Comparison of ENCODE assay signal across 8 mouse cellular contexts in genomic region chr12:119238696-119239415, GRCm38 (mm10). TPM values are rescaled to one million over a fixed set of nuclear protein-coding genes. Genes with fewer than 3 reads are reported as not detected.
DNase-seq lines count a peak whose midpoint lies in the region; ATAC-seq and TF ChIP-seq lines count a peak whose summit lies in the region.

Gene Itgb8, minus strand, starts transcription at chr12:119238802.

- peak; percentile 66; the same call in 1 of the 2 replicates for TF ChIP-seq POLR2A in limb, embryonic 14.5 days (IDR thresholded peaks at IDR 0.05; ENCODE audit: borderline replicate concordance, extremely low read depth, insufficient read depth, insufficient read length)

- WGBS in embryonic facial prominence, embryonic 15.5 days: under 1% methylated on average over 29 of the region's 29 CpGs
- 1% methylated on average over 29 of the region's 29 CpGs for WGBS in heart, embryonic 12.5 days
- under 1% methylated on average over 29 of the region's 29 CpGs for WGBS in kidney, embryonic 16.5 days
- under 1% methylated on average over 27 of the region's 29 CpGs for WGBS in limb, embryonic 14.5 days
- under 1% methylated on average over 29 of the region's 29 CpGs for WGBS in midbrain, embryonic 13.5 days

- ATAC-seq in embryonic facial prominence, embryonic 15.5 days (ENCODE audit: insufficient number of reproducible peaks, low FRiP score, low TSS enrichment, low read depth): peak; percentile 92
- peak; percentile 91 for ATAC-seq in heart, embryonic 12.5 days (ENCODE audit: insufficient number of reproducible peaks, low FRiP score)
- peak; percentile 97 for ATAC-seq in kidney, embryonic 16.5 days (ENCODE audit: low FRiP score, low TSS enrichment)
- peak; percentile 93 for ATAC-seq in limb, embryonic 14.5 days (ENCODE audit: low FRiP score, low read depth)
- ATAC-seq in midbrain, embryonic 13.5 days: peak; percentile 94

- H3K9me3 ChIP-seq in embryonic facial prominence, embryonic 15.5 days (replicated peaks): no peaks in the 10 kb centered on the region
- H3K9me3 ChIP-seq in heart, embryonic 12.5 days (replicated peaks): no peaks in the 10 kb centered on the region
- H3K9me3 ChIP-seq in kidney, embryonic 16.5 days (ENCODE audit: low read length): no peaks in the 10 kb centered on the region
- H3K9me3 ChIP-seq in limb, embryonic 14.5 days (ENCODE audit: control insufficient read depth, low read length): no peaks in the 10 kb centered on the region
- H3K9me3 ChIP-seq in midbrain, embryonic 13.5 days: no peaks in the 10 kb centered on the region

- H3K4me1 ChIP-seq in embryonic facial prominence, embryonic 15.5 days: 0 out of 2 replicates have a peak, but pooled peaks cover 8% of the 10 kb centered on the region
- H3K4me1 ChIP-seq in heart, embryonic 12.5 days (replicated peaks): no peaks in the 10 kb centered on the region
- H3K4me1 ChIP-seq in kidney, embryonic 16.5 days (ENCODE audit: insufficient read depth, low read length): peaks cover 21% of the 10 kb centered on the region
- H3K4me1 ChIP-seq in limb, embryonic 14.5 days (ENCODE audit: control insufficient read depth, insufficient read depth, low read length): peaks cover 8% of the 10 kb centered on the region; the same call in 1 of the 2 replicates
- peaks cover 46% of the 10 kb centered on the region for H3K4me1 ChIP-seq in midbrain, embryonic 13.5 days (replicated peaks)

- H3K4me3 ChIP-seq in embryonic facial prominence, embryonic 15.5 days (replicated peaks): peak within 1 kb of the TSS; percentile 67
- H3K4me3 ChIP-seq in heart, embryonic 12.5 days: peak within 1 kb of the TSS; percentile 75
- peak within 1 kb of the TSS; percentile 66 for H3K4me3 ChIP-seq in kidney, embryonic 16.5 days (ENCODE audit: low read length)
- H3K4me3 ChIP-seq in limb, embryonic 14.5 days (replicated peaks; ENCODE audit: low read length): peak within 1 kb of the TSS; percentile 63
- peak within 1 kb of the TSS; percentile 71 for H3K4me3 ChIP-seq in midbrain, embryonic 13.5 days (replicated peaks)

- H3K36me3 ChIP-seq in embryonic facial prominence, embryonic 15.5 days: no peaks in the 10 kb centered on the region
- H3K36me3 ChIP-seq in heart, embryonic 12.5 days: no peaks in the 10 kb centered on the region
- H3K36me3 ChIP-seq in kidney, embryonic 16.5 days (ENCODE audit: insufficient read depth, low read length): no peaks in the 10 kb centered on the region
- no peaks in the 10 kb centered on the region for H3K36me3 ChIP-seq in limb, embryonic 14.5 days (ENCODE audit: control insufficient read depth, insufficient read depth, low read length)
- H3K36me3 ChIP-seq in midbrain, embryonic 13.5 days: no peaks in the 10 kb centered on the region
- no peaks in the 10 kb centered on the region for H3K36me3 ChIP-seq in splenic B cell, adult 2 months (ENCODE audit: control insufficient read depth, insufficient read depth, low read length, poor library complexity, severe bottlenecking)

- H3K27me3 ChIP-seq in embryonic facial prominence, embryonic 15.5 days: no peaks in the 10 kb centered on the region
- no peaks in the 10 kb centered on the region for H3K27me3 ChIP-seq in heart, embryonic 12.5 days (replicated peaks)
- H3K27me3 ChIP-seq in kidney, embryonic 16.5 days (ENCODE audit: insufficient read depth, low read length): no peaks in the 10 kb centered on the region
- no peaks in the 10 kb centered on the region for H3K27me3 ChIP-seq in limb, embryonic 14.5 days (ENCODE audit: control insufficient read depth, insufficient read depth, low read length)
- H3K27me3 ChIP-seq in midbrain, embryonic 13.5 days: no peaks in the 10 kb centered on the region
- no peaks in the 10 kb centered on the region; the same call in 1 of the 2 replicates for H3K27me3 ChIP-seq in splenic B cell, adult 2 months (ENCODE audit: control insufficient read depth, insufficient read depth, low read length, poor library complexity, severe bottlenecking)

- DNase-seq in B cell, adult 2 months: peak; percentile 50
- peak; percentile 73 for DNase-seq in adrenal gland, postnatal 14 days
- peak; percentile 89 for DNase-seq in limb, embryonic 14.5 days (ENCODE audit: low spot score)
- DNase-seq in splenic B cell, adult 2 months (ENCODE audit: low read depth, low spot score): peak; percentile 60

- peak within 1 kb of the TSS; percentile 93 for H3K27ac ChIP-seq in embryonic facial prominence, embryonic 15.5 days (replicated peaks)
- peak within 1 kb of the TSS; percentile 92 for H3K27ac ChIP-seq in heart, embryonic 12.5 days (ENCODE audit: poor library complexity, severe bottlenecking)
- H3K27ac ChIP-seq in kidney, embryonic 16.5 days (ENCODE audit: low read length): peak within 1 kb of the TSS; percentile 83
- H3K27ac ChIP-seq in limb, embryonic 14.5 days (replicated peaks; ENCODE audit: low read depth, low read length): peak within 1 kb of the TSS; percentile 92
- peak within 1 kb of the TSS; percentile 97 for H3K27ac ChIP-seq in midbrain, embryonic 13.5 days

- H3K9ac ChIP-seq in embryonic facial prominence, embryonic 15.5 days: peak within 1 kb of the TSS; percentile 66
- H3K9ac ChIP-seq in heart, embryonic 12.5 days: peak within 1 kb of the TSS; percentile 83
- peak within 1 kb of the TSS; percentile 79 for H3K9ac ChIP-seq in kidney, embryonic 16.5 days (replicated peaks; ENCODE audit: low read length)
- peak within 1 kb of the TSS; percentile 77 for H3K9ac ChIP-seq in limb, embryonic 14.5 days (ENCODE audit: low read depth, low read length, severe bottlenecking)
- H3K9ac ChIP-seq in midbrain, embryonic 13.5 days (replicated peaks): peak within 1 kb of the TSS; percentile 77

- H3K4me2 ChIP-seq in embryonic facial prominence, embryonic 15.5 days (replicated peaks): peak within 1 kb of the TSS; percentile 93
- H3K4me2 ChIP-seq in heart, embryonic 12.5 days: peak within 1 kb of the TSS; percentile 88
- H3K4me2 ChIP-seq in kidney, embryonic 16.5 days (replicated peaks; ENCODE audit: low read depth, low read length): peak within 1 kb of the TSS; percentile 84
- peak within 1 kb of the TSS; percentile 82 for H3K4me2 ChIP-seq in limb, embryonic 14.5 days (replicated peaks; ENCODE audit: low read depth, low read length, severe bottlenecking)
- H3K4me2 ChIP-seq in midbrain, embryonic 13.5 days (replicated peaks): peak within 1 kb of the TSS; percentile 88

RNA-seq across cellular contexts. Expression of gene Itgb8, which starts in this region (rescaled TPM):
- 2.1 and 2.7 TPM in 2 replicates for total RNA-seq in adrenal gland, postnatal 14 days (2021)
- 3.6 and 3.7 TPM in 2 replicates for polyA plus RNA-seq in embryonic facial prominence, embryonic 15.5 days (2015; fragmentation: Nextera tagmentation; extraction: Ambion mirVana)
- polyA plus RNA-seq in heart, embryonic 12.5 days (2016; fragmentation: Nextera tagmentation; extraction: Ambion mirVana): 5.9 and 6.9 TPM in 2 replicates
- 3.4 and 4.5 TPM in 2 replicates for polyA plus RNA-seq in kidney, embryonic 16.5 days (2015; fragmentation: Nextera tagmentation; extraction: Ambion mirVana)
- 2.5 and 3.0 TPM in 2 replicates for polyA plus RNA-seq in limb, embryonic 14.5 days (2012; rRNA removed)
- 4.2 and 5.6 TPM in 2 replicates for polyA plus RNA-seq in limb, embryonic 14.5 days (2014; fragmentation: Nextera tagmentation; extraction: Ambion mirVana)
- 17.1 and 17.5 TPM in 2 replicates for polyA plus RNA-seq in midbrain, embryonic 13.5 days (2015; fragmentation: Nextera tagmentation; extraction: Ambion mirVana)

Comparison
In these comparisons a context has a peak if more than half of its experiments do, and no peak if none do; other contexts are left out.
1. Peak in every context shown above with its lines: DNase-seq, ATAC-seq, H3K4me3 ChIP-seq and H3K27ac ChIP-seq.